Mouse (Mus musculus): ENCODE measurements around the gene Olfr67.
"Not testable (repeated sequence)": the region's sequence is repeated elsewhere in the genome, so short reads cannot be mapped to it uniquely, and the experiment has no call there.

Gene Olfr67

DNA sequence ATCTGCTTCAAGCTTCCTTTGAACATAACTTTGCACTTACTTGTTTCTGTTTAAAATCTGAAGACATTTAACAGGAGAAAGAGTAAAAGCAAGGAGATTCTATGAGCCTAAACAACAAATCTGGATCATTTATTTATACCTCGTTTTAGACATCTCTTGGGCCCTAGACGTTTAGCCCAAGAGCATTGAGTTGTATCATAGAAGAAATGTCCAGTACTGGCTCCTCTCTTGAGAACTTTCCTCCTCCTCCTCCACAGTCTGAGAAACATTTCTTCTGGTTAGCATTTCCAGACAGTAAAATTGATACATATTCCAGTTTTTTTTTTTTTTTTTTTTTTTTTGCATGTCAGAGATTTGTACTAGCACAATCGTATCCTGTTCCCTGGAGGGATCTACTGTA is at the start of gene Olfr67:
Gene Olfr67, minus strand, starts transcription at position 101 of the 400 bp plus-strand sequence.
- in situ Hi-C loops (cut with MboI; ENCODE audit: low pct_unique_long_range_greater_than_20kb in 1 of 2, low sequenced_read_pairs in 2 of 2, unreplicated experiment in 1 of 2): no loop called here

- in situ Hi-C loops (cut with MboI; ENCODE audit: low pct_unique_long_range_greater_than_20kb in 1 of 2, low sequenced_read_pairs in 2 of 2, unreplicated experiment in 1 of 2): no loop called here
Observed at GRCm38 (mm10) chr7:103840268-103840667, 48.6 kb upstream of the Olfr67 start, which contains the start of gene Hbb-bh2. Hbb-bh2 (minus strand) TSS chr7:103840520.

DNA sequence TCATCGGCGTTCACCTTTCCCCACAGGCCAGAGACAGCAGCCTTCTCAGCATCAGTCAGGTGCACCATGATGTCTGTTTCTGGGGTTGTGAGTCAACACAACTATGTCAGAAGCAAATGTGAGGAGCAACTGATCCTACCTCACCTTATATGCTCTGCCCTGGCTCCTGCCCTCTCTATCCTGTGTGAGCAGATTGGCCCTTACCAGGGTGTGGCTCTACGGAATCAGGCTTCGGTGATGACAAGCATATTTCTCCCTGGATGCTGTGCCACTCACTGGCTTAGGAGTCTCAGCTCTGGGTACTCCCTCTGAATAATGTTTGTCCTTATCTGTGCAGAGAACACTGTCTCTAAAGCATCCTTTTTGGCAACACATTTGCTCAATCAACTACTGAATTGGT is 36.2 kb upstream of the Olfr67 start, which contains the start of gene Hbb-bs:
Gene Hbb-bs, minus strand, starts transcription at position 289 of the 400 bp plus-strand sequence.
- in situ Hi-C loops (cut with MboI; ENCODE audit: low pct_unique_long_range_greater_than_20kb in 1 of 2, low sequenced_read_pairs in 2 of 2, unreplicated experiment in 1 of 2): no loop called here

GRCm38 (mm10) chr7:103827139-103827538 is 35.5 kb upstream of the Olfr67 start:
- in situ Hi-C loops (cut with MboI; ENCODE audit: low pct_unique_long_range_greater_than_20kb in 1 of 2, low sequenced_read_pairs in 2 of 2, unreplicated experiment in 1 of 2): not testable (repeated sequence)

DNA sequence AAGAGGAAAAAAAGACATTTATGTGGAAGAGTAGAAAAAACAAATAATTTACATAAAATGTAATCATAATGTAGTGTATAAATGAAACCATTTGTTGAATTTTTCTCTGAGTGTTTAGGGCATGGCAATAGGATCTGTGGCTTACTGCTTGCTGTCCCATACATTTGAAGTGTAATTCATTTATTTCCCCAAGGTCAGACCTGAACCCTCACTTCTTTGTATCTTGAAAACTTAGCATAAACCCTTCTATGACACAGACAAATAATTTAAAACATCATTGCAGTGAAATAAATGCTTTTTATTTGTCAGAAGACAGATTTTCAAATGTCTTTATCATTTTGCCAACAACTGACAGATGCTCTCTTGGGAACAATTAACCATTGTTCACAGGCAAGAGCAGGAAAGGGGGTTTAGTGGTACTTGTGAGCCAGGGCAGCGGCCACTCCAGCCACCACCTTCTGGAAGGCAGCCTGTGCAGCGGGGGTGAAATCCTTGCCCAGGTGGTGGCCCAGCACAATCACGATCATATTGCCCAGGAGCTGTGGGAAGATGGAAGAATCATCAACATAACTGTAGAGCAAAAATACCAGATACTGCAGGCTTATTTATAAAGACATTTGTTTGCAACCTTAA is 34.8 kb upstream of the Olfr67 start:
- in situ Hi-C loops (cut with MboI; ENCODE audit: low pct_unique_long_range_greater_than_20kb in 1 of 2, low sequenced_read_pairs in 2 of 2, unreplicated experiment in 1 of 2): no loop called here

GRCm38 (mm10) chr7:103825536-103826254 is 34.1 kb upstream of the Olfr67 start:
- in situ Hi-C loops (cut with MboI; ENCODE audit: low pct_unique_long_range_greater_than_20kb in 1 of 2, low sequenced_read_pairs in 2 of 2, unreplicated experiment in 1 of 2): no loop called here

- in situ Hi-C loops (cut with MboI; ENCODE audit: low pct_unique_long_range_greater_than_20kb in 1 of 2, low sequenced_read_pairs in 2 of 2, unreplicated experiment in 1 of 2): no loop called here
Observed at GRCm38 (mm10) chr7:103824597-103824996, 33.0 kb upstream of the Olfr67 start.

DNA sequence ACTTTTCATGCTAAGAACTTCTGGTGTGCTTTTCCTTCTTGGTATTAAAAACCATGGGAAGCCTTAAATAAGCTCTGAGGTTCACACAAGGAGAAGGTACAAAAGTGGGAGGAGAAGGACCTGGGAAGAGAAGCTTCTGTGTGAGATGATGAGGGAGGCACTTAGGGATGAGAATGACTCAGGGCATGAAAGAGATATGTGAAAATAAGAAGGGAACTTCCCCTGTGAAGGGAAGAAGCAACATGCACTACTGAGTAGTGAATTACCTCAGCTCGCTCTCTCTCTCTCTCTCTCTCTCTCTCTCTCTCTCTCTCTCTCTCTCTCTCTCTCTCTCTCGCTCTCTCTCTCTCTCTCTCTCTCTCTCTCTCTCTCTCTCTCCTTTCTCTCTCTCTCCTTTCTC is 23.5 kb upstream of the Olfr67 start:
- in situ Hi-C loops (cut with MboI; ENCODE audit: low pct_unique_long_range_greater_than_20kb in 1 of 2, low sequenced_read_pairs in 2 of 2, unreplicated experiment in 1 of 2): not testable (repeated sequence)

GRCm38 (mm10) chr7:103813766-103814165 is 22.1 kb upstream of the Olfr67 start, which contains the start of gene Hbb-bt:
Hbb-bt (minus strand) TSS chr7:103813996.
- in situ Hi-C loops (cut with MboI; ENCODE audit: low pct_unique_long_range_greater_than_20kb in 1 of 2, low sequenced_read_pairs in 2 of 2, unreplicated experiment in 1 of 2): no loop called here

GRCm38 (mm10) chr7:103813152-103813551 is 21.5 kb upstream of the Olfr67 start:
- in situ Hi-C loops (cut with MboI; ENCODE audit: low pct_unique_long_range_greater_than_20kb in 1 of 2, low sequenced_read_pairs in 2 of 2, unreplicated experiment in 1 of 2): not testable (repeated sequence)

DNA sequence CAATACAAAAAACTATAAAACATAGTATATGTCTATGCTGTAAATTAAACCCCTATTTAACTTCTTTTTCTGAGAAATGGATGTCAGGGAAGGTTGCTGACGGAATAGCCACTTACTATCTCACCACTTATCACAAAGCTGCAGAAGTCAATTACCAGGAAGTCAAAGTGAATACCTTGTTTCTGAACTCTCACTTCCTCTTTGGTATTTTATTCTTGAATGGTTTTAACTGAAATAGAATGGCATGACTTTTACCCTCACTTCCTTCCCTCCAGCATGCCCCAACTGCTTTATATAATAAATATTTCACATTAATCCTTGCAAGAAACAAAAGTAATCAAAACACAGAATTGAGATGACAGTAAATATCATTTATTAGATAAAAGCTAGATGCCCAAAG is 20.6 kb upstream of the Olfr67 start:
- in situ Hi-C loops (cut with MboI; ENCODE audit: low pct_unique_long_range_greater_than_20kb in 1 of 2, low sequenced_read_pairs in 2 of 2, unreplicated experiment in 1 of 2): no loop called here

DNA sequence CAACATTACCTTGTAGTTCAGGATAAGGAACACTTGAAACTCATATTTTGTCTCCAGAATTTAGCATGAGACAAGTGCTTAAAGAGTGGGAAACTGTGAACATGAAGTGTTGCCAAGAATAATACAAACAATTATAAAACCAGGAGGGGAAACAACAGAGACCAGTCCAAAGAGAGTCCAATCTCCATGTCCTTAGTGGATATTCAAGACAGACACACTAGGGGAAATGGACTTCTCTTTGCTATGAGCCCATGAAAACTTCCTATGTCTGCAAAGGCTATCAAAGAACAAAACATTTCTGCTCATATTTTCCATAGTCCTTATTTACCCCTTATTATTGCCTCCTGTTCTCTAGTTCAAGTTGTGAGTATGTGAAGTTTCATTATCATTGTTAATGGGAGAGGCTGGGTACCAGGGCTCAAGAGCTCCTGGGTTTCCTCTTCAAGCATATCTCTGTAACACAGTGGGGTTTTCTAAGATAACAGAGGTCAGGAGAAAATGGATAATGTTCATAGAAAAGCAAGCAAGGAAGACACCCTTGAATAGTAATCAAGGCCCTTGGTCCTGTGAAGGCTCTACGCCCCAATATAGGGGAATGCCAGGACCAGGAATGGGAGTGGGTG is 19.7 kb upstream of the Olfr67 start:
- in situ Hi-C loops (cut with MboI; ENCODE audit: low pct_unique_long_range_greater_than_20kb in 1 of 2, low sequenced_read_pairs in 2 of 2, unreplicated experiment in 1 of 2): no loop called here

- in situ Hi-C loops (cut with MboI; ENCODE audit: low pct_unique_long_range_greater_than_20kb in 1 of 2, low sequenced_read_pairs in 2 of 2, unreplicated experiment in 1 of 2): no loop called here
Observed at GRCm38 (mm10) chr7:103810746-103811145, 19.1 kb upstream of the Olfr67 start.

GRCm38 (mm10) chr7:103810296-103810695 is 18.7 kb upstream of the Olfr67 start:
- in situ Hi-C loops (cut with MboI; ENCODE audit: low pct_unique_long_range_greater_than_20kb in 1 of 2, low sequenced_read_pairs in 2 of 2, unreplicated experiment in 1 of 2): no loop called here

GRCm38 (mm10) chr7:103809801-103810155 is 18.2 kb upstream of the Olfr67 start:
- in situ Hi-C loops (cut with MboI; ENCODE audit: low pct_unique_long_range_greater_than_20kb in 1 of 2, low sequenced_read_pairs in 2 of 2, unreplicated experiment in 1 of 2): no loop called here

DNA sequence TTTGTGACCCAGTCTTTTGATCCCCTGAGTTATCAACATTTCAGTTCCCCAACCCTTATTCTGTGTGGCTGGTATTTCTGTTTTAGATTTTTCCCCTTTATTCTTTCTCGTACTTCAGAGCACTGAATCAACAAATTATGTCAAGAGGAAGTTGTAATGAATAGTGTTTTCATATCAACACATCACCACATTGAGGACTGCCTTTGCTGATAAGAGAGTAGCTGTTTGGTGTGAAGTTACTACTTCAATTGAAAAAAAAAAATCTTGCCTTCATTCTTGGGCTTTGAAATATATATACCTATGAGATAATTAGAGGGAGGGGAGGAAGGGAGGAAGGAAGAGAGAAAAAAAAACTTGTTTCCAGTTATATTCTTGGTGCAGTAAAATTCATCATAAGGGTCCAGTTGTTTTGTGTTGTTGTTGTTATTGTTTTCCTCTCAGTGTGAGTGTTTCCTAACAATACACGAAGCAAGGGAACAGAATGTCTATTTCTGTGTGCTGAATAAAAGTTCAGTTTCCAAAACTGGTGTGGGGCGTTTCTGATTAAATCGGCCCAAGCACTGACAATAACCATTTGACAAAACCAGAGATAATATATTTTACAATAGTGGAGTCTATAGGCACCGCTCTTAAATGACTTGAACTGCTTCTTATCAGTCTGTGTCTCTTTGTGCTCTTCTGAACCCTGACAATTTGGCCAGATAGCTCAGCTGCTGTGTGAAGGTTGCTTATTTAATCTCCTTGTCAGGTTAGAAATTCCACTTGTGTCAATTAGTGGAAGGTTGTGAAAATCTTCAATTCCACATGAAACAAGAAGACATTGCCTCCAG is 17.6 kb upstream of the Olfr67 start:
- in situ Hi-C loops (cut with MboI; ENCODE audit: low pct_unique_long_range_greater_than_20kb in 1 of 2, low sequenced_read_pairs in 2 of 2, unreplicated experiment in 1 of 2): no loop called here

DNA sequence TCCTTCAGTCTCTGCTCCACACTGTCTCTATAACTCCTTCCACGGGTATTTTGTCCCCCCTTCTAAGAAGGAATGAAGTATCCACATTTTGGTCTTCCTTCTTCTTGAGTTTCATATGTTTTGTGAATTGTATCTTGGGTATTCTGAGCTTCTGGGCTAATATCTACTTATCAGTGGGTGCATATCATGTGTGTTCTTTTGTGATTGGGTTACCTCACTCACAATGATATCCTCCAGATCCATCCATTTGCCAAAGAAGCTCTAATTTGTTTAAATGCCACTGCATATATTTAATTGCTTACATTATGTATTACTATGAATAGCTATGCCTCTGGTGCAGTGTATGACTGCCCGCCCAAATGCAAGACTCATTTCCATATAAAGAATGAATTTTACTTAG is 16.5 kb upstream of the Olfr67 start:
- in situ Hi-C loops (cut with MboI; ENCODE audit: low pct_unique_long_range_greater_than_20kb in 1 of 2, low sequenced_read_pairs in 2 of 2, unreplicated experiment in 1 of 2): not testable (repeated sequence)

- in situ Hi-C loops (cut with MboI; ENCODE audit: low pct_unique_long_range_greater_than_20kb in 1 of 2, low sequenced_read_pairs in 2 of 2, unreplicated experiment in 1 of 2): no loop called here
Observed at GRCm38 (mm10) chr7:103806856-103807255, 15.2 kb upstream of the Olfr67 start.
